Mouse (Mus musculus) layer of hippocampus, postnatal 36 days (tissue): Measurements from ENCODE around the gene Auts2. TPM values are rescaled to one million over a fixed set of nuclear protein-coding genes. Genes with fewer than 3 reads are reported as not detected.

Experiments used
- DNase-seq, 2 experiments: peaks; one replicate each; pipeline ENCODE4 v3.0.0; 2022
- total RNA-seq, 2 experiments: library from RNA; stranded (reverse); gene quantifications; 2 replicates each; pipeline ENCODE4 v1.2.3; 2021

Gene Auts2
- total RNA-seq, 2 experiments from 2014 or later: 140 to 181 TPM

- no peak for DNase-seq
Observed at GRCm38 (mm10) chr5:131712441-131712840, 830.7 kb downstream of the Auts2 start.

- no peak for DNase-seq
Observed at GRCm38 (mm10) chr5:131711474-131712129, 831.5 kb downstream of the Auts2 start.

- DNase-seq: no peak
Observed at GRCm38 (mm10) chr5:131710735-131711473, 832.2 kb downstream of the Auts2 start.

- peak; percentile 62 to 67 for DNase-seq
Observed at GRCm38 (mm10) chr5:131707471-131707870, 835.7 kb downstream of the Auts2 start.

- DNase-seq: no peak
Observed at GRCm38 (mm10) chr5:131703729-131704128, 839.4 kb downstream of the Auts2 start.

- peak in 1 of 2 experiments; percentile 18 for DNase-seq
Observed at GRCm38 (mm10) chr5:131702840-131703392, 840.2 kb downstream of the Auts2 start.

- no peak for DNase-seq
Observed at GRCm38 (mm10) chr5:131698900-131699299, 844.2 kb downstream of the Auts2 start.

GRCm38 (mm10) chr5:131690781-131691180, 852.4 kb downstream of the Auts2 start:
- DNase-seq: no peak

- DNase-seq: no peak
Observed at GRCm38 (mm10) chr5:131686956-131687618, 856.1 kb downstream of the Auts2 start.

GRCm38 (mm10) chr5:131680127-131680845, 862.9 kb downstream of the Auts2 start:
- peak; percentile 80 to 81 for DNase-seq

GRCm38 (mm10) chr5:131679523-131679922, 863.6 kb downstream of the Auts2 start:
- no peak for DNase-seq

GRCm38 (mm10) chr5:131677518-131677917, 865.6 kb downstream of the Auts2 start:
- DNase-seq: peak; percentile 62 to 72

GRCm38 (mm10) chr5:131673696-131674095, 869.4 kb downstream of the Auts2 start:
- no peak for DNase-seq

GRCm38 (mm10) chr5:131665068-131665467, 878.1 kb downstream of the Auts2 start:
- DNase-seq: no peak

- DNase-seq: no peak
Observed at GRCm38 (mm10) chr5:131664657-131665056, 878.5 kb downstream of the Auts2 start.

- DNase-seq: no peak
Observed at GRCm38 (mm10) chr5:131662657-131663056, 880.5 kb downstream of the Auts2 start.

GRCm38 (mm10) chr5:131658822-131659515, 884.2 kb downstream of the Auts2 start:
- DNase-seq: no peak

- no peak for DNase-seq
Observed at GRCm38 (mm10) chr5:131654206-131654605, 888.9 kb downstream of the Auts2 start.

- DNase-seq: no peak
Observed at GRCm38 (mm10) chr5:131650381-131650891, 892.7 kb downstream of the Auts2 start.

GRCm38 (mm10) chr5:131647683-131648119, 895.4 kb downstream of the Auts2 start:
- no peak for DNase-seq

- DNase-seq: no peak
Observed at GRCm38 (mm10) chr5:131647104-131647682, 896.0 kb downstream of the Auts2 start.
